Mouse (Mus musculus) frontal cortex, adult (tissue): ENCODE data around the gene Lmo4.
A peak's percentile ranks its signal among the peaks of the same experiment; 100 is the strongest.

Source experiments
- ATAC-seq: cut with Nextera tagmentation; 2 replicates; pipeline ENCODE4 v1.9.2; 2017; ENCODE audit warnings: mild to moderate bottlenecking, moderate library complexity, mixed read lengths; ENCODE audit not compliant: low TSS enrichment

Lmo4 gene

GRCm38 (mm10) chr3:144204413-144205311, at the start of gene Lmo4:
Gene Lmo4 (minus strand): TSS chr3:144205220.
- ATAC-seq: peak; percentile 10

- no peak for ATAC-seq
Measured at GRCm38 (mm10) chr3:144254281-144254680, 49.3 kb upstream of the Lmo4 start.

DNA sequence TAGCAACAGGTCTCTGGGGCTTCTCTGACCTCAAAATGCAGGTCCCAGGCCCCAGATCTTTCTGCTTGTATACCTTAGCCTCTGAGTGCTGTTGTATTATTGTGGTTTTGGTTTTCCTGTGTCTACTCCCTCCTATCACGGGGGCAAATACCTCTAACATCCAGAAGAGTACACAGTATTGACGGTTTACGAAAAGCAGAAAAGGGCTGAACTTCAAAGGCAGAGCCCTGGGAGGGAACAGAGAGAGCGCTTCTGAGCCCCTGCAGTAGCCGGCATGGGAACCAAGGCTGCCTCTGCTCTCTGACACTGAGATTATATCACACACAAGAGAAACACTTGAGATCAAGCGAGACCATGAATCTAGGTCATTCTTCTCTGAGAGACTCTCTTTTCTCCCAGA, 48.0 kb upstream of the Lmo4 start:
- ATAC-seq: no peak

- no peak for ATAC-seq
Measured at GRCm38 (mm10) chr3:144252109-144252508, 47.1 kb upstream of the Lmo4 start.

GRCm38 (mm10) chr3:144242025-144242673, 37.1 kb upstream of the Lmo4 start:
- peak; percentile 93 for ATAC-seq

DNA sequence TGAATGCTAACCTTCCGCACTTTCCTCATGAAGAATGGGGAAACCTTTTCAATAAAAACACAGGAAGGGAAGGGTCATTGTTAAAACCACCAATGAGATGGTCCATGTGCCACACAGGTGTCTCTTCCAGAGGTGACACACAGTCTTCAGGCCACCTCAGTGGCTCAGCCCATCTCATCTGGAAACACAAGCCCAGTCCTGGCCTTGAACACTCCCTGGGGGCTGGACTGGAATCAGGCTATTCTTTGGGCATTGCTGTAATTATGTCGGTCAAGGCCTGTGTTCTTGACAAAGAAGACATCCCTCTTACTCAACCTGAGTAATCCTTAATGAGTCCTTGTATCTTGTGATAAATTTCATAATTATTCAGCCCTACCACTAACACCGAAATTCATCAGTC, 36.1 kb upstream of the Lmo4 start:
- ATAC-seq: no peak

DNA sequence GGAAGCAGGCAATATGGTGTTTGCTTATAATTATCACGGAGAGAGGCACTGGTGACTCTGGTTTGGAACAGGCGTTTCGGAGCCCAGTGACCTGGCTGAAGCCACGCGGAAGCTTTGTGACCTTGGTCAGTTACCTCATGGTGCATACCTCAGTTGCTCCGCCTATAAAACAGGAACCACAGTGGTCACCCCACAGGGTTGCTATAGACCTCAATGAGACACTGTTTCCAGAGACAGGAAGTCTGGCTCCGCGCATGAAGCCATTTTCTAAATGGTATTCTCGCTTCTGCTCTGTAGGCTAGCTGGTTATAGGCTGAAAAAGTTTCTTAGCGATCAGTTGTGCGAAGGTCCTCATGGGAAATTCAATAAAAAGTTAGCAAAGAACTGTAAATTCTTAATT, 33.5 kb upstream of the Lmo4 start:
- no peak for ATAC-seq

GRCm38 (mm10) chr3:144232347-144233008, 27.5 kb upstream of the Lmo4 start:
- no peak for ATAC-seq

DNA sequence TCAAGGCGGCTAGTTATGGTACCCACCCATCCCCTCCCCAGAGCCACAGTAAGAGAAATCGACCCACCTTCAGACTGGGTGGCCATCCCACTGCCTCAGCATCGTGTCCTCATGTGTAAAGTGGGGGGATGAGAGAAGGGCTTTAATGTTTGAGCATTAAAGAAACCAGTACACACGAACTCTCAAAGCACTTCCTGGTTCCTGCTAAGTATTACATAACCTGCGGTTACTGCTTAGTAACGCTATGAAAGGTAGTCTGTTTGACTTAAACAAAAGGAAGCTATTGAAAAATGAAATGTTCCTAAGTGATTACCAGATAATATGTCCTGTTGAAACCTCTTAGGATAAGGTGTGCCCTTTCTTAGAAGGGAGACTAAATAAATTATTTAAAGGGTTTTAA, 26.9 kb upstream of the Lmo4 start:
- no peak for ATAC-seq

DNA sequence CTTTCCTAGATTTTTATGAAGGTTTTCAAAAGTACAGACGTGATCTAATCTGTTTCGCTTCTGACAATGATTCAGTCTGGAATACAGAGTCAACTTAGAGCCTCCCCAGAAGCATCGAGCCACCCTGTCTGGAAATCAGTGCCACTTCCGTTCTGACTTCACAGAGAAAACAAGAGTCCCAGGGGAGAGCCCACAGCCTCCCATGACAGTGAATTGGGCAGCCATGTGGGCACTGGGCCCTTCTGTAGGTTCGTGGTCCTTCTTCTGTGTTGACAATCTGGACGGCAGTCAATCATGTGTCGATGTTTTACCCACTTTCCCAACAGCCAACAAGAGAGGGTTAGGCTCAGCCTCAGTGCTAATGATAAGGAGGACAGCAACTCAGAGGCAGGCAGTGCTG, 26.4 kb upstream of the Lmo4 start:
- ATAC-seq: no peak

DNA sequence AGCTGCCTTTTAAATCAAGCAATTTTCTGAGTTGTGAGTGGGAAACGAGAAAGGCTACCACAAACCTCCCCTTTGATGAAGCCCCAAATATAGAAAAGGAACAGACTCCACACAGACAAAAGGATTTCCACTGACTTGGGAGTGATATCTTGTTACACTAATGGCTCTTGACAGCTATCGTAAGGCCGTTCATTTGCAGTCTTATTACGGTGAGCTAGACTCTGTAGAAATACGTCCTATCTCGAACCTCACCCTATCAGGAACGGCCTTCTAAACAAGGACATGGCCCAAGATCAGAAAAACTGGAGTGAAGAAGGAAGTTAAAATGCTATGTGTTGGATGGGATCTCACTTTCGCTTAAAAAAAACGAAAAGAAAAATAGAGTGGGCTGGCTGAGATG, 25.0 kb upstream of the Lmo4 start:
- ATAC-seq: no peak

GRCm38 (mm10) chr3:144229312-144229711, 24.3 kb upstream of the Lmo4 start:
- no peak for ATAC-seq

- ATAC-seq: no peak
Measured at GRCm38 (mm10) chr3:144225456-144226240, 20.6 kb upstream of the Lmo4 start.

- ATAC-seq: no peak
Measured at GRCm38 (mm10) chr3:144224594-144224993, 19.6 kb upstream of the Lmo4 start.

DNA sequence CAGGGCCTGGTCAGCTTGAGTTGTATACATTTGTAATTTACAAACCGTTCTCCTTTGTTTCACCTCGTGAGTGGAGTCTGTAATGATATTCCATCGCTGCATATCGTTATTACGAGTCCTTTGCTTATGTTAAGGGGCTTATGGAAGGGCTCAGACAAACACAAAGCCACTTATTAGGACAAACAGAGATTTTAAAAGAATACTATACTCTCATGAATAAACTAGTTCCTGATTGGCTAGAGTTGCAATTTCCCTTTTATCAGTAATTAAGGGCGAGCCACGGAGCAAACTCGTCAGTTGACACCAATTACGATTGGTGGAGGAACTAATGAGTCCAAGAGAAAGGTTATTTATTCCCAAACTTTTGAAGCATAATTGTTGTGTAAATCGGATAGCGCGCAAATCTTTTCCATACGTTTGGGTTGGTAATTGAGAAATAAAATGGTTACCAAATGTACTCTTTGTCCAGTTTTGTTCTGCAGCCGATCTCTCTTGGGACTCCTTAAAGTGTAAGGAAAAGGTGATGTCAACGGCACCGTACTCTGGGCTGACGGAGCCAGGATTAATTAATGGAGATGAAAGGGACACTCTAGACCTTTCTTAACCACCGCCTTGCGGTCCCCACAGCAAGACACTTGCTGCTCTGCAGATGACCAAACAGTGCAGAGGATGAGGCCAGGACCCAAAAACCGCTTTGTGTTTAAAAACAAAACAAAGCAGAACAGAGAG, 18.5 kb upstream of the Lmo4 start:
- ATAC-seq: no peak

- ATAC-seq: no peak
Measured at GRCm38 (mm10) chr3:144222381-144222780, 17.4 kb upstream of the Lmo4 start.

DNA sequence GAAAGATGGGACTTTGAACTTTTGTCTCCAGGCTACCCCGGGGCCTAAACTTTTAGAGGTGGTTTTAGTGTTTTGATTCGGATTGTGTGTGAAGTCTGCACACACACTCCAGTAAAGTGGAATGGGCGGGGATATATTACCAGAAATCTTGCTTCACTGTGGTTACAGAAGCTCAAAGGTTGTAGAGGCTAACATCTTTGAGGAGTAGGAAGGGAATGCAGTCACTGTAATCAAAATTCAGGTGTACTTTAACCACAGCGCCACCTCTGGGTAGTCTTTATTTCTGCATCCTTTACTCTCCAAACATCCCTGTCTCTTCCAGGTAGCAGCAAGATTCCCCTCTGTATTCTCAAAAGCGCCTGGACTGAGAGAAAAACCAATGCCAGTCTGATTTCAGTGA, 2.5 kb upstream of the Lmo4 start:
- ATAC-seq: 0 out of 2 replicates have a peak, but pooled peaks have one; percentile 31

DNA sequence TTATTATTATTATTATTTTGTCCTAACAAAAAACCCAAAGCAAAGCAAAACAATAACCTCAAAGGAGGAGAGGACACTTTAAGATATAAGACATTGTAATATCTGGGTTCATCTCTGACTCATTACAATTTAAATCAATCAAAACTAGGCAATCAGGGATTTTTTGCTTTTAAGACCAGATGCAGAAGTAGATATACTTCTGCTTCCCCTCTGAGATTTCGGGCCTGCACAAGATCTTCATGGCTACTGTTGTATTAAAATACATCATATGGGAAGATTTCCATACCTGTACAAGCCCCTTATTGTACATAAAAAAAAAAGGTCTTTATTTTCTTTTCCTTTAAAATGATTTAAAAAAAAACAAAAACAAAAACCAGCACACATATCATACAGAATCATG, 1.9 kb upstream of the Lmo4 start:
- ATAC-seq: no peak

DNA sequence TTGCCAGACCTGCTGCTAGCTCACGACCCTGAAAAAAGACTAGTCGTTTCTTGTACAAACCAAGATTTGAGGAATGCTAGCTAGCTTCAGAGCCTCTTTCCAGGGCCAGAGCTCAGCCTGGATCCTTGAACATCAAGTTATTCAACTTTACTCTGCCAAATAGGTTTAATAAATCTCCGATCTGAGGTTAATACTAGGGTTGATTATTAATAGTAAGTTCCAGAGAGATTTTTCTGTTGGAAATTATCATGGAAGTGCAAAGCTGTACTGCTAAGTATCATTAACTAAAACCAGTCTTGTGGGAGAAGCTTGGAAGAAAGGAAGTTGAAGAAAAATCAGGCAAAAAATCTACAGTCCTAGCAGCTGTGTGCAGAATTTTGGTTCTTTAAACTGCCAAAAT, 1.2 kb upstream of the Lmo4 start:
- ATAC-seq: no peak

GRCm38 (mm10) chr3:144205351-144206153, 532 bp upstream of the Lmo4 start:
- ATAC-seq: peak; percentile 81
